In the genomic region with DNA sequence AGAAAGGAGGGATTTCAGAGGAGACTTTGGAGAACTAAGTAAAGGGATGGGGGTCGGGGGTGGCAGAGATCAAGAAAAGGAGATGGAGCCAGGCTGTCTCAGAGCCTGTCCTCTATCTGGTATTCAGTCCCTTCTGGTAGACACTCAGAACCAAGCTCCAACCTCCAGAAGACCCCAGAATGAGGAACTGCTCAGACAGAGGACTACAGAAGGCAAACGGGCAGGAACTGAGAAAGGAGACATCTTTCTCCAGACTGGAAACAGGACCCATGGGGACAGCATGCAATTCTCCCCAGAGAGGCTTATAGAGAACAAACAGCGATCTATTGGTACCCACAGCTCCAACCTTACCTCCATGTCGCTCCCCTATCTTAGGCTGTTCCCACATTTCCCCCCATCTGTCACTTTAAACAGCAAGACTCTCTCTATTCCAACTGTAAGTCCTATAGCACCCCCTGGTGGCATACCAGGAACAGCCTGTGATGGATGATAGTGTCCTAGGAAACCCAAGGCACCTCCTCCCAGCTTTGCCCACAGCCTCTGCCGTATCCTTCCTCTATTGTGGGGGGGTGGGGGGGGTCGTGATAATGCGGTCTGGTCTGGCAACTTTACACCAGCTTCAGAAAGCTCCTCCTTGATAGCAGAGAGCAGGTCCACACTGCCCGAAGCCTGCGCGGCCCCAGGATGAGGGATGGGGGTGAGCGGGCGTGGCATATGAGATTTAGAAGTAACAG, we compare ENCODE assay signal across 8 mouse cellular contexts. TPM values are rescaled to one million over a fixed set of nuclear protein-coding genes. Genes with fewer than 3 reads are reported as not detected.
A peak's percentile ranks its signal among the peaks of the same experiment; 100 is the strongest.
DNase-seq lines count a peak whose midpoint lies in the region; ATAC-seq lines count a peak whose summit lies in the region.

No protein-coding gene starts in this region.

- no peak overlapping the region for H3K9ac ChIP-seq in intestine, embryonic 16.5 days (ENCODE audit: low read depth, low read length)
- no peak overlapping the region for H3K9ac ChIP-seq in midbrain, embryonic 14.5 days (replicated peaks; ENCODE audit: low read length)

- no peaks in the 10 kb centered on the region; the same call in 1 of the 2 replicates for H3K27me3 ChIP-seq in intestine, embryonic 16.5 days (replicated peaks; ENCODE audit: control insufficient read depth, insufficient read depth, low read length)
- no peaks in the 10 kb centered on the region for H3K27me3 ChIP-seq in midbrain, embryonic 14.5 days (ENCODE audit: control insufficient read depth, insufficient read depth, low read length)

- no peaks in the 10 kb centered on the region for H3K36me3 ChIP-seq in intestine, embryonic 16.5 days (ENCODE audit: control insufficient read depth, insufficient read depth, low read length)
- H3K36me3 ChIP-seq in midbrain, embryonic 14.5 days (ENCODE audit: control insufficient read depth, insufficient read depth, low read length) = no peaks in the 10 kb centered on the region

- peak; percentile 39 for ATAC-seq in intestine, embryonic 16.5 days
- peak; percentile 60 for ATAC-seq in midbrain, embryonic 14.5 days (ENCODE audit: low FRiP score, low TSS enrichment)

- intact Hi-C loops in gastrocnemius, postnatal 36 days (cut with DNase I) = loop anchor here (1.0 kb wide), 1 partner anchor 79 kb away; no protein-coding TSS in a partner anchor
- intact Hi-C loops in left cerebral cortex, postnatal 36 days (cut with DNase I) = loop anchor here (1.0 to 5.0 kb wide), 2 partner anchors 79 to 227 kb away; no protein-coding TSS in a partner anchor

- DNase-seq in urinary bladder, adult 18-20 months (ENCODE audit: low spot score in 2 of 2) = peak; percentile 43 to 45
- no peak for DNase-seq in urinary bladder, adult 2 months (ENCODE audit: low spot score)
- peak; percentile 88 for DNase-seq in embryo, embryonic 11 days
- peak; percentile 33 to 71 for DNase-seq in gastrocnemius, postnatal 36 days
- peak; percentile 63 to 79 for DNase-seq in left cerebral cortex, postnatal 36 days (ENCODE audit: low spot score in 2 of 2)
- DNase-seq in midbrain, embryonic 14.5 days = peak; percentile 93
- DNase-seq in spleen, postnatal 10 days (ENCODE audit: low spot score in 2 of 2) = peak; percentile 79 to 90

- no peak overlapping the region for H3K4me3 ChIP-seq in intestine, embryonic 16.5 days (ENCODE audit: low read length)
- H3K4me3 ChIP-seq in midbrain, embryonic 14.5 days (replicated peaks; ENCODE audit: low read depth, low read length) = no peak overlapping the region

- no peaks in the 10 kb centered on the region for H3K4me1 ChIP-seq in intestine, embryonic 16.5 days (ENCODE audit: control insufficient read depth, insufficient read depth, low read length)
- H3K4me1 ChIP-seq in midbrain, embryonic 14.5 days (ENCODE audit: control insufficient read depth, insufficient read depth, low read length) = no peaks in the 10 kb centered on the region

- H3K9me3 ChIP-seq in intestine, embryonic 16.5 days (ENCODE audit: control insufficient read depth, low read length) = no peaks in the 10 kb centered on the region
- H3K9me3 ChIP-seq in midbrain, embryonic 14.5 days (ENCODE audit: control insufficient read depth, low read length) = no peaks in the 10 kb centered on the region

- H3K27ac ChIP-seq in intestine, embryonic 16.5 days (ENCODE audit: low read length) = no peak overlapping the region
- H3K27ac ChIP-seq in midbrain, embryonic 14.5 days (replicated peaks; ENCODE audit: low read depth, low read length) = no peak overlapping the region

- 43% methylated on average over 12 of the region's 12 CpGs for WGBS in intestine, embryonic 16.5 days
- WGBS in midbrain, embryonic 14.5 days = 45% methylated on average over 12 of the region's 12 CpGs

- no peak overlapping the region for H3K4me2 ChIP-seq in intestine, embryonic 16.5 days (ENCODE audit: low read depth, low read length)
- H3K4me2 ChIP-seq in midbrain, embryonic 14.5 days (ENCODE audit: low read length) = 0 out of 2 replicates have a peak overlapping the region, but pooled peaks have one; percentile 19

RNA-seq across cellular contexts. Expression of a gene that starts 25.7 kb away (rescaled TPM):
- polyA plus RNA-seq in urinary bladder, adult 2 months (2012; rRNA removed) = 3.5 and 4.4 TPM in 2 replicates
- under 1 TPM in 1 of 2 experiments, not detected in 1; 0.23 TPM for total RNA-seq in gastrocnemius, postnatal 36 days (2021)
- polyA plus RNA-seq in intestine, embryonic 16.5 days (2015; fragmentation: Nextera tagmentation; extraction: Ambion mirVana) = 0.05 TPM in 1 of 2 replicates, not detected in the other
- under 1 TPM; 0.39 to 0.44 TPM for total RNA-seq in left cerebral cortex, postnatal 36 days (2021)
- 0.04 TPM in 1 of 2 replicates, not detected in the other for polyA plus RNA-seq in midbrain, embryonic 14.5 days (2014; fragmentation: Nextera tagmentation; extraction: Ambion mirVana)
